Mouse (Mus musculus) regulatory T cell (primary cell): Measurements from ENCODE around the gene Gpa33.

Source experiments
- in situ Hi-C: fragments of 300-600 bp; cut with MboI, MseI; formaldehyde crosslinking; loops from one replicate; pipeline ENCODE4 v1.15.1; 2025; ENCODE audit warnings: high pct_unique_total_duplicates

Gene Gpa33

DNA sequence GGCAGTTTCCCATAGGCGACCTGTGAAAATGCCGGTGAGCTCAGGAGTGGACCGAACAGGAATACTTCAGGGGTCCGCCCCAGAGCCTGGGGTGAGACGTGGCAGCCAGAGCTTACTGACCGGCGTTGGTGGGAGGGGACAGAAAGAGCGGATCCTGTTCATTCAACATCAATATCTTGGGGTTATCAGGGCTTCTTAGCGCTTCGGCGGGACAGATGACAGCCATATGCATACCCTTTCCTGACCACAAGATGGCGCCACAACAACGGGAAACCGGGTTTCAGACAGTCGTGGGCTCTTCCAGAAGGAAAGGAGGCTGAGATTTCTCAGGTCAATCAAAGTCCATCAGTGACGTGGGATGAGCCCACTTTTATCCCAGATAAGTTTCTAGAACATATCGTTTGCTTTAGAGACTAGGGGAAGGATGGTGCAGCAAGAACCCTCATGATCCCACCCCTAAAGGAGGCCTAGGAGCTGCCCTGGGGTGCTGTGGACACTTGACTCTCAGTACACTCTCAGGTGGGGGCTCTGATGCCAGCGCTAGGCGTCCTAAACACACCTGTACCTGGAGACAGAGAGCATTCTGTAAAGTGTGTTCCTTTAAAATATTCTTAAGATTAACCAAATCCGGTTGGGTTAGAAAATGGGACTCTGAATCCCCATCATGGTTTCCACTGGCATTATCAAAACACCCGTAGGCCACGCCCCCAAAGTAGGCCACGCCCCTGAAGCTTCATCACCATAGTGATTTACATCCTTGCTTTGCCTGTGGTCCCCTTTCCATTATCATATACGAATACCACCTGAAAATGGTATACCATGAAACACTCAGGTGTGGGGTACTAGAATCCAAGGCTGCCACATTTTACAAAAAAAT lies 30.8 kb downstream of the Gpa33 start:
- in situ Hi-C loops: loop anchor here (5.0 kb wide), 2 partner anchors 161 to 201 kb away; no protein-coding TSS in a partner anchor

DNA sequence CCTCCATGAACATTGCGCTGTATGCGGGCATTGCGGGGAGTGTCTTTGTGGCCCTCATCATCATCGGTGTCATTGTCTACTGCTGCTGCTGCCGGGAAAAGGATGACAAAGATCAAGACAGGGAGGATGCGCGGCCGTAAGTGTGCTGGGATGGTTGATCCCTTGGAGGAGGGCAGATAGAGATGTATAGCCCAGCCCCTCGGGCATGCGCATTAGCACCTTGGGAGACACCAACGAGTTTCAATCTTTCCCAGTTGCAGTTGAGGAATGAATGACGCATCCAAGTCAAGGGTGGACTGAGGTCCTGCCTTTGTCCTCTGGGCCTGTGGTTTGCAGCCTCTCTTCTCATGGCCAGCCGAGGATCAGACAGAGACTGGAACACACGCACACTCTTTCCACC lies 34.5 kb downstream of the Gpa33 start:
- in situ Hi-C loops: loop anchor here (5.0 kb wide), 2 partner anchors 158 to 198 kb away; no protein-coding TSS in a partner anchor

DNA sequence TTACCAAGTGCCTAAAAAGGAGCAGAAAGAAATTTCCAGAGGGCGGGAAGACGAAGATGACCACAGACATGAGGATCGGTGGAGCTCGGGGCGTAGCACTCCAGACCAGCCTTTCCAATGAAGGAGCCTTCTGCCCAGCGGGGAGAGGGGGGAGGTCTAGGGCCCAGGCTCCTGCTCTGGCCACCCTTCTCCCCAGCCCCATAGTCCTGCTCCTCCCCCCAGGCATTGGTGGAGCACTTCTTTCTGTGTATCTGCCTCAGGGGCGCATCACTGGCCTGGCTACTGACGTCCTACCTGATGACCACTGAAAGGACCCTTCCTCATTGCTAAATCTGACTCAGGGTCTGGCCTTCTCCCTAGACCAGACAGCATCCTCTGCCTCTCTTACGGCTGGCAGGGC lies 35.1 kb downstream of the Gpa33 start:
- in situ Hi-C loops: no loop called here

DNA sequence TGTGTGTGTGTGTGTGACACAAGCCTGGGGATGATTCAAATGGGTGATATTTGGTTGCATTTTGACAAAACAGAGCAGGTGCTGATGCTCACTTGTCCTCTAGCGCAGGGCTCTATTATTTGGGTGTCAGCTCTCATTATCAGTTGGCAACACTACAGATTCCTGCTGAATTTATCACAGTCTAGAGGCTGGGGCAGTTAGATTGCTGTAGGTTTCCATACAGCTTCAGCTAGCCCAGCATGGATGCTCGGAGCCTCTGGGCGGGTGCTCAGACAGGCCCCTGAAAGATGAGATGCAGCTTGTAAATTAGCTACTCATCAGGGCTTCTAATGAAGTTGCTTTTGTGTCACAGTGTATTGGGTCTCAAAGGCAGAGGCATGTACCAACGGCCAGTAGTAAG lies 37.4 kb downstream of the Gpa33 start:
- in situ Hi-C loops: no loop called here

DNA sequence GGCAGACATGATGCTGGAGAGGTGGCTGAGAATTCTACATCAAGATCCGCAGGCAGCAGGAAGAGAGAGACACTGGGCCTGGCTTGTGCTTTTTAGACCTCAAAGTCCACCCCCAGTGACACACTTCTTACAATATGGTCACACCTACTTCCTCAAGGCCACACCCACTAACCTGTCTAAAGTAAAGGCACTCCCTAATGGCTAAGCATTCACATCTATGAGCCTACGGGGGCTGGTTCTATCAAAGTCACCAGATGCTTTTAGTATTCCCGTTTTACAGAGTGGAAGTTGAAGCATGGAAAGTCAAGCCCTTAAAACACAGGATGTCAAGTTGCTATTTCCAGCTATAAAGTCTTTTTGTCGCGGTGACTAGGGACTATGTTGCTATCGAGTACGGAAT lies 38.0 kb downstream of the Gpa33 start:
- in situ Hi-C loops: no loop called here

DNA sequence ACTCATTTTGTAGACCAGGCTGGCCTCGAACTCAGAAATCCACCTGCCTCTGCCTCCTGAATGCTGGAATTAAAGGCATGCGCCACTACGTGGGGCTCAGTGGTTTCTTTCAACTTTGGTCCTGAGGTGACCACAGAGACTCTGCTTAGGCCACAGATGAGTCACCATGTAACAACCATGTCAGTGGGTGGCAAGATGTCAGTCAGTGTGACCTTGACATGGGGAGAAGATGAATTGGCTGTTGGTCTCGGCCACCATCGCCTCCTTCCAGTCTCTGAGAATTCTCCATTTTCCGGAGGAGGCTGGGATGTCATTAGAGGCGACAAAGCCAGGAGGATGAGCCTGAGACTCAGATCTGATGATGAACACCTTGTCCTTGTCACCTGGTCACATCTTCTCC lies 39.7 kb downstream of the Gpa33 start:
- in situ Hi-C loops: no loop called here

DNA sequence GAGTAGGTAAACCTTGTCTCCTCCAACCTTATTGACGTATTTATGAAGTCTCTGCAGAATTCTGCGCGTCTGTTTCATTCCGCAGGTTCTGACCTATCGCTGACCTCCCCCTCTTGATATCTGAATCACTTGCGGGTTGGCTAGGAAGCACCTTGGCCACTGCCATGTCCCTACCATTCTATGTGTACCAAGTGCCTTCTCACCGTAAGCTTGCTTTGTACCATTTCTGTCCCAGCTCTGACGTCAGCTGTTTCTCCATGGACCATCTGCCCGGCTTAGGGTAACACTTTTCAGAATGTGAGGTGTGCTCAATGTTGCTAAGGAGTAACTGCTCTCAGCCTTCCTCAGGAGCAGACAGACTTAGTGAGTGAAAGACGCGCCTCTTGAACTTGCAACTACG lies 40.8 kb downstream of the Gpa33 start:
- in situ Hi-C loops: no loop called here

DNA sequence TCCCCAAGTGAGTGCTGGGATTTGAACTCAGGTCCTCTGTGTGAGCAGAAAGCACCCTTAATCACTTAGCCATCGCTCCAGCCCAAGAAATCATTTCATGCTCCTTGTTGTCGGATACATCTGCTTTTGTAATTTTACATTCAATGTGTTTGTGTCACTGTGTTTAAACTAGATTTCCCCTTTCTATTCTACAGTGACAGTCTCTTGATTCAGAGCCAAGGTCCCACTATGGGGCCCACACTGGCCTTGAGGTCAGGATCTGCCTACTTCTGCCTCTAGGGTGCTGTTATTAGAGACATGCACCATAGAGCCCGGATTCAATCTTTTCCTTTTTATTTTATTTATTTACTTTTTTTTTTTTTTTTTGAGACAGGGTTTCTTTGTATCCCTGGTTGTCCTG lies 43.0 kb downstream of the Gpa33 start:
- in situ Hi-C loops: no loop called here

DNA sequence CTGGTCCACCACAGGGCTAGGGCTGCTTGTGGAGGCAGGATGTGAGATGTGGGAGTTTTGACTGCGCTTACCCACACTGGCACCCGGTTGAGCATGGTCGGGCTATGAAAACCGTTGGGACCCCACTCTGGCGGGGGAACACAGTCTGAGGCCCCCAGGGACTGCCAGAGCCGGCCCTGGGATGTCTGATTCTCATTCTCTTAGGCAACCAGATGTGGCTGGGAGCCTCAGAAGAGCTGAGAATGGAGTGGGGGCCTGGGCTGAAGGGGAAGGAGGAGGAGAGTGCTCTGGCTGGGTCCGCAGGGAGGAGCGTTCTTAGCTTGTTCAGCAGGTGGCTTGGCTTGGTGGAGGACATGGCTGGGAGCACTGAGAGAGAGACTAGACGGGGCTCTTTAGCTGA lies 43.6 kb downstream of the Gpa33 start:
- in situ Hi-C loops: no loop called here

DNA sequence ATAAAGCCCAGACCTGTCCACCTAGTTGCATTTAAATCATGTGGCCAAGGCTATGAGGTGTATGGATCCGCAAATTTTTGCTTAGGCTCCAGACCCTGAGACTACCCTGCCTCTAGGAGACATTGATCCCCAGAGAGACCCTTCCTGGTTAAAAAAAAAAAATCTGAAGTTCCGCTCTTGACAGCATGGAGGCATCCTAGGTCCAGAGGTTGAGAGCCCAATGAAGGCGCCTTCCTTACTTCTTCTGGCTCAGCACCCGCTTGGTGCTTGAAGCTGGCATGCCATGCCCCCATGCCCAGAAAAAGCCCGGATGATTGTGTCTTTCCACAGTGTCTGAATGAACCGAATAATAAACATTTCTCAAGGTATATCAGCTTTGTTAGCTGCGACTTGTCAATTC lies 51.5 kb downstream of the Gpa33 start:
- in situ Hi-C loops: no loop called here

DNA sequence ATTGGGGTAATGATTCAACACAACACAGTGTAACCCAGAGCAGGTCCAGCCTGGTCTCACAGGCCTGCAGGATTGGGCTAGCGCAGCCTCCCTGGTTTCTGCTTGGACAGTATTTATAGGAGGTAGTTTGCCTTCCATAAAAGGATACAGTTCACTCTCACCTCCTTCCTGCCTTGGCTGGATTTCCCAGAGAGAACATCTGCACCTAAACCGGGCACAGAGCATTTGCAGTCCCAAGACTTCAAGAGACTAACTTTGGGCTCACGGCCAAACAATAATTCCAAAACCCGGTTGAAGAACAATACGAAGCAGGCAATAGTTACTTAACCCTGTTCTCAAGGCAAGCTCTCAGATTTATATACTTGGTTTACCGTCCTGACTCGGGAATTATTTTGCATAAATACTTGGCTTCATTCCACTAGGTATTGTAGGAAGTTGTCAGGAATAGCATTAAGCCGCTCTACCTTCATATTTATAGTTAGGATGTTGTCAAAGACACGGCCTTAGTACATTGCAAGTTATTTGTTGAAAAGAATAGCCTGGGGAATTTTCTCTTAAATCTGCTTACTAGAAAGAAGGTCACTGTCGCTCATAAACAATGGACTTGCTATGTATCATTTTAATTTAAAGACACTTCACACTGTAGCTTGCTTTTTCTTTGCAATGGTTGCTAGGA lies 53.1 kb downstream of the Gpa33 start:
- in situ Hi-C loops: no loop called here

DNA sequence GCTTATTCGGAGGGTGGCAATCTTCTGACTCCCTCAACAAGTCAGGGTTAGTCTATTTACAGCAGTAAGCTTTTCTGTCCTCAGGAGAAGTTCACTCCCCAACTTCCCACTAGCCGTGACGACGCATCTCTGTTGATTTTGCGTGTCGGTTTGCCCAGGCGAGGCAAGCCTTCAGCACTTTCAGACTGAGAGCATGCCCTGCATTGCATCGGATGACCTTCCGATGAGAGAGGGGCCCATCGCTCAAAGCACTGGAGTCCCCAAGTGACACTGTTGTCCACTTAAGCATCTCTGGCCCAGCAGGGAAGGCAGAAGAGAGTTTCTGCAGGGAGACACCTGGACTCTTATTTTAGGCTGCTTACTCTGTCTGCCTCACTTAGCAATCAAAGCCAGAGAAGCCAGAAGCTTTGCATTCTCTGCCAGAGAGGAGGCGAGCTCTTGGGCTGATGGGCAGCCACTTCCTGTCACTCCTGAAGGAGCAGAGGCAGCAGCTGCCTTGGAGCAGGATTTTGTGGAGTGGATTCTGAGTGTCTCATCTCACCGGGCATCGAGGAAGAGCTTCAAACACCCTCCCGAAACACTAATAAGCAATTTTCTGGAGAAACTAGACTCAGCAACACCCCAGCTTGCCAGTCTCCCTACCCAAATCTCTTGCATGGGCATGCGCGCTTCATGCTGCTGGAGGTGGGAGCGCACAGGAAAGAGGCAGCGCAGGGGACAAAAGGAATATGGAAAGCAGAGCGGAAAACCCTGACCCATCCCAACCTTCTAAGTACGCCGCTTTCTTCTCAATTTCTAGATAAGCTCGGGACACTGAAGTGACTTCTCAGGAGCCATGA lies 54.6 kb downstream of the Gpa33 start:
- in situ Hi-C loops: no loop called here

DNA sequence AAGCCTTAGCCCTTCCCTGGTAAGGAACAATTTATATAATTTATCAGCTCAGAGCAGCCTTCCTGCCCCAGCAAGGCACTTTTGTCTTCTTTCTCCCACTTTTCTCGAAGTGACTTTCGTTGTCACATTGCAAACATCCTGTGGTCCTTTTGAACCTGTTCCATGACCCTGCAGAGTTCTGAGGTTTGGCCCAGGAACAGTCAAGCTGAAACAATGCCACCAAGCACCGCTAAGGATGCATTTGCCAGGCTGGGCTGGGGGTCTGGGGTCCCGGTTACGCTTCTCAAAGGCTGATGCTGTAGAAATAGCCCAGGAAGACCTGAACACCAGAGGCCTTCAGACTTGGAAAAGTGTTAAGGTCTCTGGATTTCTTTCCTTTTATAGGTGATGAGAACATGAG lies 55.3 kb downstream of the Gpa33 start:
- in situ Hi-C loops: no loop called here

DNA sequence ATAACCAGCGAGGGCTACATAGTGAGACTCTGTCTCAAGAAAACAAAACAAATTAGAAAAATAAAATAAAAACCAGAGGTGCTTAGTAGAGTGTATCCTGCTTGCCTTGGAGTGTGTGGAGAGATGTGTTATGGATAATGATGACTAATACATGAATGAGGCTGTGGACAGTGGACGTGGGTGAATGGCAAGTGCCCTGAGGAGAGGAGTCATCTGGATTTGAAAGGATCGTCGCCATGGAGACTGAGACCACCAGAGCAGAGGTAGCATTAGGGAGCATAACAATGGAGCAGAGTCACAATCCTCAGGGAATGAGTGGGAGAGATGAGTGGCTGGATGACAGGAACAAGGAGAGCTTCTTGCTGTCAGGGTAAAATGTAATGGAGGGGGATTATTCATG lies 59.8 kb downstream of the Gpa33 start:
- in situ Hi-C loops: no loop called here

DNA sequence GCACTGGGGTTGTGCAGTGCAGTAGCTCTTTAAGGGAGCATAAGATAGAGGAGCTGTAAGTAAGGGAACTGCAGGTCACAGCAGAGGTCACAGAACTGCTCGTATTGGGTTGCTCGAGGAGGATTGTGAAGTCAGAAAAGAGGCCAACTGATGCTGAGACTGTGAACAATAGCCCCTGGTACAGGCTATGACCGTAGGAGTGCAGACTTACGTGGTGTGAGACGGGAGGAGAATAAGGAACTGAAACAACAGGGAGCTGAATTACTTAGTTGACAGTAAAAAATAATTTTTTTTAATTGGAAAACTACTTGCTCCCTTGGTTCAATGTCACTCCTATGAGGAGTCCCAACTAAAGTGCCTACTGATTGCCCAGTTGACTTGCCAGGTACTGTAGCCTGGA lies 74.1 kb downstream of the Gpa33 start:
- in situ Hi-C loops: no loop called here

DNA sequence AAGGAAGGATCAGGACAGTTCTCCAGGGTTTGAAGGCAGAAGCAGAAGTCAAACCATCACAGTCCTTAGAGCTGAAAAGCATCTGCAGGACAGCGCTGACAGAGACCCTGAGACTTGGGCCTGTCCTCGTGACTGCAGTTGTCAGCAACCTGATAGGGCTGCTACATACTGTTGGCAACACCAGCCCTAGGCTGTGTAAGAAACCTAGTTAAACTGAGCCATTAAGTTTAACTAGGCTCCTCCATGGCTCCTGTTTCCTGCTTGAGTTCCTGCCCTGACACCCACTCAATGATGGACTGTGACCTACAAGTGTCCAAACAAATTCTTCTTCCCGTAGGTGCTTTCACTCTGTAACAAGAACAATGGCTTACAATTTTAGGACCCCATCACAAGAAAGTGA lies 75.1 kb downstream of the Gpa33 start:
- in situ Hi-C loops: no loop called here

DNA sequence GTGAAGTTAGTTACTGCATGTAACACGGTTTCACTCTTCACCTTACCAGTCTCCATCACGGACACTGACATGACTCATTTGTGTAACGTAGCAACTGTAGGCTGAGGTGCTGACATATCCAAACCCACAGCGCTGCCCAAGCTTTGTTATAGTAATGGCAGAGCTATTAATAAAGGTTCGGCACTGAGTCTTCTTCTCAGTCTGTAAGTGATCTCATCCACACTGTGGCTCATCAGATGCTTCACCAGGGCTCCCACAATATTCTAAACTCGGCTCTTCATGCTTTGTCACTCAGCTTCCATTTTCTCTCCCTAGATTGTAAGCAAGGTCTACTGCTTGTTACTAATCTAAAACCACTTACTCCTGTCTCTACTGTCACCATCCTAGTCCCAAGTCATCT lies 79.3 kb downstream of the Gpa33 start:
- in situ Hi-C loops: no loop called here

DNA sequence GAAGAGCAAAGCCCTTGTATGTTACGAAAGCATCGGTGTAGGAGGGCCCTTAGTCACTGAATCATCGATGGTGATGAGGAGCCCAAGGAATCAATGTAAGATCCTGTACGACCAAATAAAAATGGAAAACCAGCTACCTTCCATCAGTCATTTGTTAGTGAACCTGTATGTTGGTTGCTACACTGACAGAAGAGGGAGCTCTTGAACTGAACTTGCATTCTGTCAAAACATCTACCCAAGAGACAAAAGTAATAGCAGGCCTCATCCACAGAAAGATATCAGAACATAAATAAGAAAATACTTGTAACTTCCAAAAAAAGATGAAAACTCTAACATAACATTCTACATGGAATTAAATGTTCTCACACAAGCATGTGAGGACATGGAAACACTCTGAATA lies 84.1 kb downstream of the Gpa33 start:
- in situ Hi-C loops: no loop called here
